Mouse (Mus musculus) adrenal gland, postnatal 14 days (tissue): ENCODE data around the gene Thpo. TPM values are rescaled to one million over a fixed set of nuclear protein-coding genes. Genes with fewer than 3 reads are reported as not detected.

Experiments used
- total RNA-seq: library from RNA; stranded (reverse); gene quantifications from 2 replicates; pipeline ENCODE4 v1.2.3, GENCODE M21; 2021

Gene Thpo
- total RNA-seq, 1 experiment from 2014 or later, result 2.8 TPM

Other genes starting within 250 kb of the Thpo start
- gene Eif2b5, start 235.7 kb downstream of the Thpo start, total RNA-seq, result 61.6 and 62.7 TPM in 2 replicates
- 43.3 and 43.8 TPM in 2 replicates for gene Dvl3, start 217.5 kb downstream of the Thpo start, total RNA-seq
- gene Ap2m1, start 199.0 kb downstream of the Thpo start, total RNA-seq, result 292 and 316 TPM in 2 replicates
- gene Abcf3, start 185.9 kb downstream of the Thpo start, total RNA-seq, result 73.4 and 77.8 TPM in 2 replicates
- 1.4 and 2.1 TPM in 2 replicates for gene Vwa5b2, start 145.0 kb downstream of the Thpo start, total RNA-seq
- 8.7 and 10.8 TPM in 2 replicates for gene Eef1akmt4, start 122.9 kb downstream of the Thpo start, total RNA-seq
- not detected in 2 replicates for gene Gm49333, start 122.9 kb downstream of the Thpo start, total RNA-seq
- 23.0 and 24.2 TPM in 2 replicates for gene Alg3, start 122.8 kb downstream of the Thpo start, total RNA-seq
- 31.7 and 50.9 TPM in 2 replicates for gene Camk2n2, start 113.2 kb downstream of the Thpo start, total RNA-seq
- 12.1 and 13.2 TPM in 2 replicates for gene Ece2, start 104.7 kb downstream of the Thpo start, total RNA-seq
- gene Psmd2, start 82.9 kb downstream of the Thpo start, total RNA-seq, result 220 and 224 TPM in 2 replicates
- 379 and 389 TPM in 2 replicates for gene Eif4g1, start 66.2 kb downstream of the Thpo start, total RNA-seq
- gene Fam131a, start 41.3 kb downstream of the Thpo start, total RNA-seq, result 12.5 and 12.6 TPM in 2 replicates
- 33.1 and 34.3 TPM in 2 replicates for gene Polr2h, start 16.8 kb downstream of the Thpo start, total RNA-seq
- 19.5 and 26.8 TPM in 2 replicates for gene Clcn2, start 16.8 kb downstream of the Thpo start, total RNA-seq
- 5.2 and 5.9 TPM in 2 replicates for gene Chrd, start 1.4 kb downstream of the Thpo start, total RNA-seq